Mouse (Mus musculus): ENCODE data around the gene Nfatc2ip.
"Not testable (repeated sequence)": the region's sequence is repeated elsewhere in the genome, so short reads cannot be mapped to it uniquely, and the experiment has no call there.

Nfatc2ip gene

GRCm38 (mm10) chr7:126402518-126402917 lies 6.0 kb upstream of the Nfatc2ip start:
- not testable (repeated sequence) for DNase-seq

GRCm38 (mm10) chr7:126399548-126399947 lies 3.0 kb upstream of the Nfatc2ip start:
- peak; percentile 87 for DNase-seq

GRCm38 (mm10) chr7:126397822-126398221 lies 1.3 kb upstream of the Nfatc2ip start:
- DNase-seq: no peak

- no peak for DNase-seq
Measured at GRCm38 (mm10) chr7:126397221-126397620, 684 bp upstream of the Nfatc2ip start.

GRCm38 (mm10) chr7:126392086-126392884 lies 4.3 kb downstream of the Nfatc2ip start:
- not testable (repeated sequence) for DNase-seq

- DNase-seq: no peak
Measured at GRCm38 (mm10) chr7:126388185-126388584, 8.4 kb downstream of the Nfatc2ip start.

- DNase-seq: no peak
Measured at GRCm38 (mm10) chr7:126383565-126383964, 13.0 kb downstream of the Nfatc2ip start.

GRCm38 (mm10) chr7:126377278-126378158 lies 19.0 kb downstream of the Nfatc2ip start, which contains the start of gene Spns1:
Gene Spns1 (minus strand): TSS chr7:126377450.
- DNase-seq: peak; percentile 99

GRCm38 (mm10) chr7:126376903-126377277 lies 19.6 kb downstream of the Nfatc2ip start:
- no peak for DNase-seq

- DNase-seq: no peak
Measured at GRCm38 (mm10) chr7:126375012-126375411, 21.5 kb downstream of the Nfatc2ip start.

GRCm38 (mm10) chr7:126374526-126374925 lies 22.0 kb downstream of the Nfatc2ip start:
- DNase-seq: no peak

- no peak for DNase-seq
Measured at GRCm38 (mm10) chr7:126373007-126373406, 23.5 kb downstream of the Nfatc2ip start.

- DNase-seq: no peak
Measured at GRCm38 (mm10) chr7:126369393-126369792, 27.1 kb downstream of the Nfatc2ip start, which contains the start of gene Lat. Gene Lat (minus strand): TSS chr7:126369570.

GRCm38 (mm10) chr7:126368367-126368766 lies 28.2 kb downstream of the Nfatc2ip start:
- DNase-seq: no peak

GRCm38 (mm10) chr7:126367636-126368035 lies 28.9 kb downstream of the Nfatc2ip start:
- DNase-seq: no peak

- no peak for DNase-seq
Measured at GRCm38 (mm10) chr7:126363038-126363437, 33.5 kb downstream of the Nfatc2ip start.

- peak; percentile 7 for DNase-seq
Measured at GRCm38 (mm10) chr7:126359049-126359448, 37.5 kb downstream of the Nfatc2ip start.

GRCm38 (mm10) chr7:126358413-126358812 lies 38.1 kb downstream of the Nfatc2ip start:
- DNase-seq: no peak

GRCm38 (mm10) chr7:126357838-126358237 lies 38.7 kb downstream of the Nfatc2ip start:
- no peak for DNase-seq

GRCm38 (mm10) chr7:126356793-126357591 lies 39.5 kb downstream of the Nfatc2ip start:
- DNase-seq: peak; percentile 18

GRCm38 (mm10) chr7:126355847-126356597 lies 40.5 kb downstream of the Nfatc2ip start:
- DNase-seq: no peak

All from retina, postnatal 1 day (tissue).